Mouse (Mus musculus) lung, adult 2 months (tissue): ENCODE data around the gene Tex52. TPM values are rescaled to one million over a fixed set of nuclear protein-coding genes. Genes with fewer than 3 reads are reported as not detected.
"Not testable (repeated sequence)": the region's sequence is repeated elsewhere in the genome, so short reads cannot be mapped to it uniquely, and the experiment has no call there.

Experiments
- DNase-seq: peaks from one replicate; pipeline ENCODE4 v3.0.0; 2022
- H3K4me1 ChIP-seq: fragments of 200-500 bp; 2 replicates; pipeline ENCODE4 v1.6.1; 2011; ENCODE audit warnings: low read length; ENCODE audit not compliant: control insufficient read depth, insufficient read depth
- H3K4me3 ChIP-seq: fragments of 200-500 bp; replicated peaks from 2 replicates; pipeline ENCODE3; 2011; ENCODE audit warnings: low read depth, mild to moderate bottlenecking, control low read depth, low read length; ENCODE audit errors: extremely low read depth
- CTCF ChIP-seq: fragments of 200-500 bp; IDR thresholded peaks from 2 replicates; pipeline ENCODE4 v1.5.1; 2011; ENCODE audit warnings: mild to moderate bottlenecking, low read length, control low read depth; ENCODE audit not compliant: insufficient read depth
- POLR2A ChIP-seq: fragments of 200-500 bp; IDR thresholded peaks from 2 replicates; pipeline ENCODE4 v1.6.1; 2011; ENCODE audit warnings: low read depth, mild to moderate bottlenecking, control low read depth, low read length, borderline replicate concordance; ENCODE audit errors: extremely low read depth
- WGBS: fragments of 180-500 bp; shearing (Covaris S2); methylation state at CpG from one replicate; pipeline ENCODE4 v1.1.7; 2018; 5-methylcytosine and 5-hydroxymethylcytosine counted together
- polyA plus RNA-seq: library from polyadenylated mRNA; depleted of rRNA; stranded (reverse); fragments of >200 nt; gene quantifications from 2 replicates; pipeline ENCODE4 v1.2.3, GENCODE M21; 2012

The Tex52 gene
- polyA plus RNA-seq, 1 experiment, result 0.18 TPM

DNA sequence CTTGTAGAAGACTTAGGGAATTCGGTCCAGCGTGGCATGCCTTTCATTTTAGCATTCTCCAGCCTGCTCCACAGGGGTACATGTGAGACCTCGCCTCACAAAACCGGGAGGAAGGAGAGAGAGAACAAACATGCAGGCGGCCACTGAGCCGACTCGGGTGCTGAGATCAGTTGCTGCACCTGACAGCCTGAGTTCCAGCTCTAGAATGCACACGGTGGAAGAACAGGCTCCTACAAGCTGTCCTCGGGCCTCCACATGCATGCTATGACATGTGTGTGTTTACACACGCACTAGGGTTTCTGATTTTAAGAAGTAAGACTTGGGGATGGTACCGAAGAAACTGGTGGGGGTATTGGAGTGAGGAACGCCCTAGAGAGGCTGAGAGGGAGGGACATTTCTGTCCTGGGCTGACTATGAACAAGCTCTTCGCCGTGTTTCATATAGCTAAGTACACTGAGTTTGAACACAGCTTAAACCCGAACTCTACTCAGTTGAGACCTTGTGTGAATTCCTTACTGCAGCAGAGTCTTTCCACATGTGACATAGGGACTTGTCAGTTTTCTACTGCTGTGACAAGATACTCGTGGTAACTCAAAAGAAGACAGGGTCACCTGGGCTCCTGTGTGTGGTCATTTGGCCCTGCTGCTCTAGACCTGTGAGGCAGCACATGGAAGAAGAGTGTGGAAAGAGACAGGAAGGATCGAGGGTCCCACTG, 1.3 kb downstream of the Tex52 start:
- DNase-seq, result no peak
- TF ChIP-seq CTCF (no peak), POLR2A (no peak)
- no peaks in the 10 kb centered on the region for H3K4me1 ChIP-seq
- H3K4me3 ChIP-seq, result no peak overlapping the region
- 87% methylated on average over 17 of the region's 17 CpGs for WGBS

DNA sequence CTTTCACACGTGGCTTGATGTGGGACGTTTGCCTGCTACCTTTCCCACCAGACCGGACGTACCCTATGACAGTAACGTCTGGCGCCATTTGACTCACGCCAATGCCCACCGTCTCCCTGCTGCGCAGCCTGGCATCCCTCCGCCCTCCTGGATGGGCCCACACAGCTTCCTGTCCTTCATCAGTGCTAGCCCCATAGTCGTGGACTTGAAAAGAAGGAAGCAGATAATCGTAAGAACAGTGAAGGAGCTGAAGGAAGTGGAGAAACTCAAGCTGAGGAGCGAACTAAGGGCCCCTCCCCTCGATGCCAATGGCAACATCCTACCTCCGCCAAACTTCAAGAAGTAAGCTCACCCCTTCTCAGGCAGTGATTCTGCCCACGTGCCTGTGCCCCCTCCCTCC, 4.4 kb downstream of the Tex52 start:
- no peaks in the 10 kb centered on the region for H3K4me1 ChIP-seq
- H3K4me3 ChIP-seq, result no peak overlapping the region
- 80% methylated on average over 16 of the region's 16 CpGs for WGBS
- no peak for DNase-seq
- TF ChIP-seq POLR2A (no peak), CTCF (no peak)

- H3K4me3 ChIP-seq, H3K4me1 ChIP-seq, DNase-seq: not testable (repeated sequence)
- WGBS, result 24% methylated on average over 1 of the region's 1 CpGs
Observed at GRCm38 (mm10) chr6:128380594-128381167, 5.4 kb downstream of the Tex52 start.

DNA sequence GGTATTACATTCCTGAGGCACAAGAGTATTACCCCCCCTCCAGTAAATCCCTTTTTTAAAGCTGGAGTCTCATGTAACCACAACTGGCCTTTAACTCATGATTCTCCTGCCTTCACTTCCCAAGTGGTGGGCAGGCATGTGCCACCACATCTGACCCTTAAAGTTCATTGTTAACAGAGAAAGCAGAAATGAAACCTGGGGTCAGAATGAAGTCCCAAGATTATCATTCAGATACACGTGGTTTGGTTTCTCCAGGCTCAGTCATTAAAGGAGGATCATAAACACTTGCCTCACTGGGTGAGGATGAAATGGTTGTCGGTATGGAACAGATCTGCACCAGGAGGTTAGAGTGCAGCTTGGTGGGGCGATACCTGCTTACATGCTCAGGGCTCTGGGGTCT, 6.0 kb downstream of the Tex52 start:
- Histone ChIP-seq H3K4me3 (no peak overlapping the region), H3K4me1 (no peaks in the 10 kb centered on the region)
- TF ChIP-seq CTCF, result no peak
- TF ChIP-seq POLR2A, result no peak
- DNase-seq, result no peak
- 60% methylated on average over 3 of the region's 3 CpGs for WGBS

GRCm38 (mm10) chr6:128383752-128384151, 8.5 kb downstream of the Tex52 start:
- 56% methylated on average over 7 of the region's 7 CpGs for WGBS
- no peak for TF ChIP-seq POLR2A
- no peak for TF ChIP-seq CTCF
- no peak for DNase-seq
- no peaks in the 10 kb centered on the region for H3K4me1 ChIP-seq
- no peak overlapping the region for H3K4me3 ChIP-seq

DNA sequence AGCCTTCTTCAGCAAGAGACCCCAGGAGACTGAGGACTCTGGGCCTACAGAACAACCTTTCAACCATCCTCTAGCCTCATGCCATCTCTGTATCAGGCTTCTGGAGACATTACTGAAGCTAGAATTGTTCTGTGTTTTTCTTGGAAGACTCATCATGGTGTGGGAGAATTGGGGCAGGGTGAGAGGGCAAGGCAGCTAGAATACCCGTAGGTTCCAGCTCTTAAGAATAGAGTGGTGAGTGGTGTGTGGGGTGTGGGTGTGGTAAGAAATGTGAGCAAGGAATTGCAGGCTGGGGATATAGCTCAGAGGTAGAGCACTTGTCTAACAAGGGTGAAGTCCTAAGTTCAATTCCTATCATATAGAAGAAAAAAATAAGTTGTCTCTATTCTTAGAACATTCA, 9.8 kb downstream of the Tex52 start:
- 68% methylated on average over 1 of the region's 1 CpGs for WGBS
- no peak overlapping the region for H3K4me3 ChIP-seq
- DNase-seq, result no peak
- H3K4me1 ChIP-seq, result no peaks in the 10 kb centered on the region
- TF ChIP-seq POLR2A (no peak), CTCF (no peak)

DNA sequence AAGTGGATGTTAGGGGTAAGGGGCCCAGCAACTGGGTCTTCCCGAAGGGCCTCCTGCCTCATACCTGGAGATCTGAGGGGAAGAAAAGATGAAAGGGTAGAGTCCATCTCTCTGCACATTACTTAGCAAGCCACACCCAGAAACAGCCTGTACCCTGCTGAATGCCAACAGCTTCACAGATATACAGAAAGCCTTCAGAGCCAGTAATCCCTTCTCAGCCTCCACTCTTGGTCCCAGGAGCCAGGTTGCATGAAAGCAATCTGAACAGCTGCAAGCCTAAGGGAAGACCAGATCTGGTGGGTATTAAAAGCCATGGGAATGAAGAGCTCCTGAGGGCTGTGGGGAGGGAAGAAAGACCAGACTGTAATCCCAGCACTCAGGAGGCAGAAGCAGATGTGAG, 13.9 kb downstream of the Tex52 start:
- Histone ChIP-seq H3K4me1 (no peaks in the 10 kb centered on the region), H3K4me3 (no peak overlapping the region)
- TF ChIP-seq CTCF, result no peak
- TF ChIP-seq POLR2A, result no peak
- 82% methylated on average over 1 of the region's 1 CpGs for WGBS
- no peak for DNase-seq

- TF ChIP-seq POLR2A (no peak), CTCF (no peak)
- no peak for DNase-seq
- Histone ChIP-seq H3K4me3 (no peak overlapping the region), H3K4me1 (no peaks in the 10 kb centered on the region)
- WGBS, result 48% methylated on average over 1 of the region's 1 CpGs
Observed at GRCm38 (mm10) chr6:128390683-128391082, 15.4 kb downstream of the Tex52 start.

GRCm38 (mm10) chr6:128397574-128398261, 22.5 kb downstream of the Tex52 start:
- no peaks in the 10 kb centered on the region for H3K4me1 ChIP-seq
- TF ChIP-seq CTCF (no peak), POLR2A (no peak)
- no peak overlapping the region for H3K4me3 ChIP-seq
- WGBS, result 77% methylated on average over 7 of the region's 7 CpGs
- no peak for DNase-seq

DNA sequence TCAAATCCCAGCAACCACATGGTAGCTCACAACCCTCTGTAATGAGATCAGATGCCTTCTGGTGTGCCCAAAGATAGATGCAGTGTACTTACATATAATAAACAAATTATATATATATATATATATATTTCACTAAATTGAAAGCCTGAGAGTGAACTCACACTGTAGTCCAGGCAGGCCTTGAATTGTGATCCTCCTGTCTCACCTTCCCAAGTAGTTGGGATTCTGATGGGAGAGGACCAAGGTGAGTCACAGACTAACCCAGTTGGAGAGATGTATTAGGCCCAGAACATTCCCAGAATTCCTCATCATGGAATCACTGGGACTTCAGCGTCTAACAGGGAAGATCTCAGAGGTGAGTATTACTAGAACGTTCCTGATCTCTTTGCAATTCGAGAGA, 23.7 kb downstream of the Tex52 start, which contains the start of gene Nrip2:
TSS of gene Nrip2 (plus strand) at position 301 of the 400 bp plus-strand sequence.
- DNase-seq, result no peak
- Histone ChIP-seq H3K4me1 (no peaks in the 10 kb centered on the region), H3K4me3 (no peak within 1 kb of the TSS)
- TF ChIP-seq CTCF (no peak), POLR2A (no peak)
- WGBS, result 68% methylated on average over 3 of the region's 3 CpGs
